Mouse (Mus musculus) hindbrain, postnatal 0 days (tissue): ENCODE data around the gene Olfr224. TPM values are rescaled to one million over a fixed set of nuclear protein-coding genes. Genes with fewer than 3 reads are reported as not detected.

Experiments
- polyA plus RNA-seq: library from polyadenylated mRNA; unstranded; fragments of >200 nt; fragmentation: Nextera tagmentation; extraction: Ambion mirVana; gene quantifications from 2 replicates; pipeline ENCODE4 v1.2.1, GENCODE M21; 2015
- total RNA-seq: library from RNA; depleted of rRNA; stranded (reverse); fragments of >200 nt; gene quantifications from 2 replicates; pipeline ENCODE4 v1.2.3, GENCODE M21; 2014; rRNA removed

Gene Olfr224
- total and polyA plus RNA-seq, 2 experiments from 2014 or later, result 0.08 TPM; not detected in 1

Other genes with a start within 250 kb of the Olfr224 start
- 36.3 and 42.9 TPM in 2 replicates for gene Zfp672, start 240.2 kb downstream of the Olfr224 start, total RNA-seq
- gene Zfp672, start 240.2 kb downstream of the Olfr224 start, polyA plus RNA-seq, result 43.8 TPM in 2 replicates
- 51.8 and 55.4 TPM in 2 replicates for gene Sh3bp5l, start 239.8 kb downstream of the Olfr224 start, total RNA-seq
- gene Sh3bp5l, start 239.8 kb downstream of the Olfr224 start, polyA plus RNA-seq, result 39.7 and 40.3 TPM in 2 replicates
- not detected in 2 replicates for gene Lypd8, start 191.5 kb downstream of the Olfr224 start, total RNA-seq
- not detected in 2 replicates for gene Lypd8, start 191.5 kb downstream of the Olfr224 start, polyA plus RNA-seq
- not detected in 2 replicates for gene 1810065E05Rik, start 149.4 kb downstream of the Olfr224 start, total RNA-seq
- not detected in 2 replicates for gene 1810065E05Rik, start 149.4 kb downstream of the Olfr224 start, polyA plus RNA-seq
- not detected in 2 replicates for gene Gm12253, start 138.0 kb downstream of the Olfr224 start, total RNA-seq
- not detected in 2 replicates for gene Gm12253, start 138.0 kb downstream of the Olfr224 start, polyA plus RNA-seq
- gene Lypd9, start 117.6 kb downstream of the Olfr224 start, total RNA-seq, result not detected in 2 replicates
- not detected in 2 replicates for gene Lypd9, start 117.6 kb downstream of the Olfr224 start, polyA plus RNA-seq
- not detected in 2 replicates for gene Olfr30, start 108.3 kb downstream of the Olfr224 start, total RNA-seq
- gene Olfr30, start 108.3 kb downstream of the Olfr224 start, polyA plus RNA-seq, result not detected in 2 replicates
- gene Olfr332, start 78.0 kb downstream of the Olfr224 start, total RNA-seq, result not detected in 2 replicates
- not detected in 2 replicates for gene Olfr332, start 78.0 kb downstream of the Olfr224 start, polyA plus RNA-seq
- not detected in 2 replicates for gene Olfr331, start 68.0 kb downstream of the Olfr224 start, total RNA-seq
- gene Olfr331, start 68.0 kb downstream of the Olfr224 start, polyA plus RNA-seq, result not detected in 2 replicates
- not detected in 2 replicates for gene Olfr330, start 35.7 kb downstream of the Olfr224 start, total RNA-seq
- 0.15 TPM in 1 of 2 replicates, not detected in the other for gene Olfr330, start 35.7 kb downstream of the Olfr224 start, polyA plus RNA-seq
- gene Olfr329-ps, start 24.1 kb downstream of the Olfr224 start, total RNA-seq, result not detected in 2 replicates
- 0.11 TPM in 1 of 2 replicates, not detected in the other for gene Olfr329-ps, start 24.1 kb downstream of the Olfr224 start, polyA plus RNA-seq
- not detected in 2 replicates for gene Olfr328, start 14.9 kb downstream of the Olfr224 start, total RNA-seq
- gene Olfr328, start 14.9 kb downstream of the Olfr224 start, polyA plus RNA-seq, result not detected in 2 replicates
- not detected in 2 replicates for gene Olfr325, start 7.2 kb upstream of the Olfr224 start, total RNA-seq
- not detected in 2 replicates for gene Olfr325, start 7.2 kb upstream of the Olfr224 start, polyA plus RNA-seq
- 0.26 and 0.54 TPM in 2 replicates for gene Olfr324, start 24.6 kb upstream of the Olfr224 start, total RNA-seq
- gene Olfr324, start 24.6 kb upstream of the Olfr224 start, polyA plus RNA-seq, result 0.05 and 0.13 TPM in 2 replicates
- not detected in 2 replicates for gene 2210407C18Rik, start 45.5 kb upstream of the Olfr224 start, total RNA-seq
- gene 2210407C18Rik, start 45.5 kb upstream of the Olfr224 start, polyA plus RNA-seq, result not detected in 2 replicates
- gene Olfr323, start 59.9 kb upstream of the Olfr224 start, total RNA-seq, result not detected in 2 replicates
- not detected in 2 replicates for gene Olfr323, start 59.9 kb upstream of the Olfr224 start, polyA plus RNA-seq
- gene Trim58, start 69.9 kb upstream of the Olfr224 start, total RNA-seq, result 0.10 TPM in 1 of 2 replicates, not detected in the other
- gene Trim58, start 69.9 kb upstream of the Olfr224 start, polyA plus RNA-seq, result 0.10 and 0.31 TPM in 2 replicates
- gene Olfr322, start 88.2 kb upstream of the Olfr224 start, total RNA-seq, result 0.07 and 0.16 TPM in 2 replicates
- gene Olfr322, start 88.2 kb upstream of the Olfr224 start, polyA plus RNA-seq, result not detected in 2 replicates
- not detected in 2 replicates for gene Olfr320, start 110.5 kb upstream of the Olfr224 start, total RNA-seq
- gene Olfr320, start 110.5 kb upstream of the Olfr224 start, polyA plus RNA-seq, result not detected in 2 replicates
- not detected in 2 replicates for gene Olfr319, start 128.6 kb upstream of the Olfr224 start, total RNA-seq
- gene Olfr319, start 128.6 kb upstream of the Olfr224 start, polyA plus RNA-seq, result not detected in 2 replicates
- gene Olfr318, start 153.5 kb upstream of the Olfr224 start, total RNA-seq, result not detected in 2 replicates
- not detected in 2 replicates for gene Olfr318, start 153.5 kb upstream of the Olfr224 start, polyA plus RNA-seq
- 1.7 and 2.3 TPM in 2 replicates for gene Olfr317, start 168.7 kb upstream of the Olfr224 start, total RNA-seq
- 0.08 and 0.18 TPM in 2 replicates for gene Olfr317, start 168.7 kb upstream of the Olfr224 start, polyA plus RNA-seq
- gene Olfr316, start 182.2 kb upstream of the Olfr224 start, total RNA-seq, result not detected in 2 replicates
- not detected in 2 replicates for gene Olfr316, start 182.2 kb upstream of the Olfr224 start, polyA plus RNA-seq
- gene Olfr315, start 202.6 kb upstream of the Olfr224 start, total RNA-seq, result not detected in 2 replicates
- gene Olfr315, start 202.6 kb upstream of the Olfr224 start, polyA plus RNA-seq, result not detected in 2 replicates
- not detected in 2 replicates for gene Olfr314, start 212.4 kb upstream of the Olfr224 start, total RNA-seq
- gene Olfr314, start 212.4 kb upstream of the Olfr224 start, polyA plus RNA-seq, result not detected in 2 replicates
- 4.7 and 5.9 TPM in 2 replicates for gene Fam183b, start 231.4 kb upstream of the Olfr224 start, total RNA-seq
- 11.1 and 15.0 TPM in 2 replicates for gene Fam183b, start 231.4 kb upstream of the Olfr224 start, polyA plus RNA-seq
- gene Olfr313, start 244.4 kb upstream of the Olfr224 start, total RNA-seq, result not detected in 2 replicates
- not detected in 2 replicates for gene Olfr313, start 244.4 kb upstream of the Olfr224 start, polyA plus RNA-seq